Mouse (Mus musculus): ENCODE results near the gene Nudt22.

GRCm38 (mm10) chr19:6974211-6975205 lies 21.4 kb downstream of the Nudt22 start, which contains the start of gene Ppp1r14b:
- no peak for TF ChIP-seq POLR2A (IDR thresholded peaks at IDR 0.05; ENCODE audit: low read depth, low read length)
- no peak for TF ChIP-seq CTCF (conservative IDR thresholded peaks at IDR 0.05; ENCODE audit: insufficient read depth, insufficient read length, low read depth, low read length)
